Mouse (Mus musculus): ENCODE results near the gene Tcf12.
A peak's percentile ranks its signal among the peaks of the same experiment; 100 is the strongest.

The Tcf12 gene

DNA sequence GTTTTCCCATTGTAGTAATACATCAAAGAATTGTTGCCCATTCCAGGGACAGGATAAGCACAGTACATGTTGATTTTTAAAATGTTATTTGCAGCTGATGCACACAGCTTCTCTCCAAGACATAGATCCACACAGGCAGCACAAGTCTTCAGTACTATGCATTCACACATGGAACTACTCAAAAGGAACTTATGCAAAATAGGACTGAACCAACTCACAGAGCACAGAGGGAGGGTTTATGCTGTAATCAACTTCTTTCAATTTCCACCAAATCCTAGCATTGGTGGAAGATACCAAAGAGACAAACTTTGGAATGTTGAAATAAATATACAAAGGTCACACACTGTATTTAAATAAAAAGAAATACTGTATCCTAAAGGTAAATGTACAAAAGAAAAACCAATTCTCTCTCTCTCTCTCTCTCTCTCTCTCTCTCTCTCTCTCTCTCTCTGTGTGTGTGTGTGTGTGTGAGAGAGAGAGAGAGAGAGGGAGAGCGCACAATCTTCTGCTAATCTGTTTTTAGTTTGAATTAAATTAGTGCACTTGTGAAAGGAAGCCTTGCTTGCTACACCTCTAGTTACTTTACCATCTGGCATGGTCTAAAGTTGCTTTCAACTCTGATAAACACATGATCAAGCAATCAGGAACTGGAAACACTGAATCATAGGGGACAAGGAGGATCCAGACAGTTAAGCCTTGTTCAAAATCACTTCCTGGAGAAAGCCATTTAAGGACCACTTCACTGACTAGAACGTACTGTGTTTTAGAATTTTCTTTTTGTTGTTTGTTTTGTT lies 215.5 kb downstream of the Tcf12 start:
- no peak for DNase-seq

DNA sequence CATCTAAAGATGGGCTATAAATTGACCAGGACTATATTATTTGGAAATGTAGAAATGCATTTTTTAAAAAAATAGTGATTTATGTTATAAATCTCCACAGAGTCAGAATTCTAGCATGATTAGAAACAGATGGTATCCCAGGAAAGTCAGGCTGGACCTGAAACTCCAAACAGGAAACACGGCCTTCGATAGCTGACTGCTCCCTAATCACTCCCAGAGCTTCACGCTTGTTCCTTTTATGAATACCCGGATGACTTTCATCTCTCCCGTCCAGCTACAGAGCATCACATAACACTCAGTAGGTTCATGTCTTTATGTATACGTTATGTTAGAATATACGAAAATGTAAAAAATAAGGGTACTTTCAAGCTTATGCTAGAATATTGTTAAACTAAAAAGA lies 216.4 kb downstream of the Tcf12 start:
- DNase-seq = no peak

GRCm38 (mm10) chr9:71894943-71895286 lies 216.8 kb downstream of the Tcf12 start:
- no peak for DNase-seq

DNA sequence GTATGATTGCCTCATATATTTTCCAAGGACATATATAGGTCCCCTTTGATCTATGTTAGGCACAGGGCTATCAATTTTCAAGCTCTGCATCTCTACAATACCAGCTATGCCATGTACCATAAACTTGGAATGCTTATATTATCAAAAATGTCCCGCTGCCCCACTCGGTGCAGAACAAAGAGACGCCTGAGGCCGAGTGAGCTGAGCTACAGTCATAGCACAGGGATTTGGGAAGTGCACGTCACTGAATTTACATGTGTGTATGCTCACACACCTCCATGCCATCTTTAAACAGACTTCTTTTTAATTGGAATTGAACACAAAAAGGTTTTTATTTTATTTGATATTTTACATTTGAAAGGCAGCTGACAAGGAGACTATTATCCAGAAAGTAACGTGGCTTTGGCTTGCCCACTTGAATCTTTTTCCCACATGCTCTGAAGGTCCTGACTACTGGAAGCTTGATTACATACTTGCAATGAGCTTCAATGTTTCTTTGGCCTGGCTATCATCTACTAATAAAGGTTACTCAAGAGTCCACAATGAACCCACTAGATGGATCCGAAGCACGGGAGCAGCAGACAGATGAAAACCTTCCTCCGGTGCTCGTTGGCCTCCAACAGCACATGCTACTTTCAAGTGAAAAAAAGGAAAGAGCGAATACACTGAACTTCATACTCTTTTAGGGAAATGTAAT lies 217.3 kb downstream of the Tcf12 start:
- DNase-seq = no peak

DNA sequence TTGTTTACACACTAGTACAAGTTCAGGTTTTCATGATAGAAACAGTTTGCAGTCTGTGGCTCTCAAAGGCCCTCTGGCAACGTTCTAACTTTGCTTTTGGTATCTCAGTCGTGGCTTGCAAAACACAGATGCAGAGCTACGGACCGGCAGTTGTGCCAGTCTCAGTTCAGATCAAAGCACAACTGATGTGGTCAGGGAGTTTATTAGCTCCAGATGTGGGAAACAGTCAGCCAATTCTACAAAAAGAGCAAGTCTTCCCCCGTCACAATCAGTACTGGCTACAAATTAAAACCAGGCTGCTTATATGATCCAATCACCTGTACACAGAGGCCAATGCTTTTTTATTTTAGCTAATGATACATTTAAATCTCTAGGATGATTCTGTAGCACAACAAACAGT lies 223.2 kb downstream of the Tcf12 start:
- no peak for DNase-seq

GRCm38 (mm10) chr9:71880629-71881028 lies 231.0 kb downstream of the Tcf12 start:
- DNase-seq = no peak

DNA sequence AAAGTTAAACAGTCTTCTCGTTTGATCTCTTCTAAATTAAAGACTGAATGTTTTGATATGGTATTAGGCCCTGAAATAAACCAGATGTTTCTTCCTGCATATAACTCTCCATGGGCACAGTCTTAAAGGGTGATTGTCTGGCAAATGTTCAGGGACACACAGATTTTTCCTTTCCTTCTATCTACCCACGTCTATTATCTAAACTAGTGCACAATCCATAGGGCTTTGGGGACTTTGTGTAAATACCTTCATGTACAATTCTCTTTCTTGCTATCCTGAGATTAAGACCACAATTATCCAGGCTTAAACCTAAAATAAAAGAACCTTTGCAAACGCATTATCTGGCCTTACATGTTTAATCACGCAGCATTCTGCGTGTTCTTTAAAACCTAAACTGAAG lies 231.7 kb downstream of the Tcf12 start:
- no peak for DNase-seq

DNA sequence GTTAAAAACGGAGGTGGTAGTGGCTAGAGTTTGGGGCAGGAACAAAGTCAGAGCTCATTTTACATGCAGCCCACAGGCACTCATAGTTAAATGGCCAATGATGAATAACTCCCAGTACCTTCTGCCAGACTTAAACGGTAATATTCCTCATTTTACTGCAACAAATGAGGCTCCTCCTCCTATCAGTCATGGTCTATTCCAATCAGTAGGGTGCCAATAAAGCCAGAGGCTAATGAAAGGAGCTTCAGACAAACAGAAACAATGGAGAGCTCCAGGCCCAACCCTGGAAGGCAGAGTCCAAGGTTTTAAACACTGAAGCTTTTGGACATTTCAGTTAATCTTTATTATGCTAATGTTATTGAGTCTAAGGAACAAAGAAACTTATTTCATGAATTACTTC lies 232.3 kb downstream of the Tcf12 start:
- DNase-seq = peak; percentile 29

DNA sequence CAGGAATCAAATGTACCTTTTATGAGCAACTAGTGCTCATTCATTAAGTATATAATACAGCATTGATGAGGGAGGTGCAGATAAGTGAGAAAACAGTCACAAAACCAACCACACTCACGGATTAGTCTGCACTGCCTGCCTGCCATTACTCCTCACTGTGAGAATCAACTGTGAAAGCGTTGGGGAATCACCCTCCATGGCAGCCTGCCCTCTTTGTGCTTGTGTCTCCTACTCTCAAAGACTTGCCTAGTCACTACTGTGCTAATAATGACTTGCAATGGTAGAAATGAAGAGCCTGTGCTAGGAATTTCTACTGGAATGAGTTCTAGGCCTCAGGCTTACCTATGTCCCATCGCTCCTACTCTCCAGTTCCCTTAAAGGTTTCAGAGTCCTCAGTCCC lies 233.8 kb downstream of the Tcf12 start:
- no peak for DNase-seq

DNA sequence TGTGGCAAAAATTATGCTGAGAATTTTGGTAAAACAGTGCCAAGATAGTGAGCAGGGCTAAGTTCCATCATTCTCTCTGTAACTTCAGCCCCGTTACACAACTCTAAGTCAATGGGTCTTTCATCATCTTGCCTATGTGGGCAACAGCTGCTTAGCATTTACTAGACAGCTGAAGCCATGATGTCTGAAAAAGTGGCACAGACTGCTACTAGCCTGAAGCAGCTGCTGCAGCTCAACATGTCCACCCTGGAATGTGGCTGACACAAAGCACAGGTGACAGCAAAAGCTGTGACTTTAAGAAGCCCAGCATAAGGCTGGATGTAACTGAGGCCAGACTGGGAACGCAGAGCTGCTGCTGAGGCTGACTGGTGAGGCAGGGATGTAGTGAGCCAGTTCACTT lies 236.9 kb downstream of the Tcf12 start:
- no peak for DNase-seq

- DNase-seq = no peak
Observed at GRCm38 (mm10) chr9:71874035-71874572, 237.6 kb downstream of the Tcf12 start.

DNA sequence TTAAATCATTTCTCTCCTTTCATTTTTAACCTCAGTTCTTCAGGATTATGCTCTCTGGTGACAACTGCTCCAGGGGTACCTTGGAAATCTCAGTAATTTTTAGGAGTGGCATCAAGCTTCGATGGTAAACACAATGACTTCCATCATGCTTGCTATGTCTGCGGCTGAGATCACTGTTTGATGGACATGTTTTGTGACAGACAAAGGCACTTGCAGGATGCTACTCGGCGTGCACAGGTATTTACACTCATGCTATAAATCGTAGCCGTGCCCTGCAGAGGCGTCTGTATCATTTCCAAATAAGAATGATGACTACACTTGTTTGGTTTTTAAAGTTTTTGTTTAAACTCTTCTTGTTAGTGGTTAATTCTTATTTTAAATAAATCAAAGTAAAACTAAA lies 248.3 kb downstream of the Tcf12 start:
- no peak for DNase-seq

- no peak for DNase-seq
Observed at GRCm38 (mm10) chr9:71861629-71862028, 250.0 kb downstream of the Tcf12 start.

DNA sequence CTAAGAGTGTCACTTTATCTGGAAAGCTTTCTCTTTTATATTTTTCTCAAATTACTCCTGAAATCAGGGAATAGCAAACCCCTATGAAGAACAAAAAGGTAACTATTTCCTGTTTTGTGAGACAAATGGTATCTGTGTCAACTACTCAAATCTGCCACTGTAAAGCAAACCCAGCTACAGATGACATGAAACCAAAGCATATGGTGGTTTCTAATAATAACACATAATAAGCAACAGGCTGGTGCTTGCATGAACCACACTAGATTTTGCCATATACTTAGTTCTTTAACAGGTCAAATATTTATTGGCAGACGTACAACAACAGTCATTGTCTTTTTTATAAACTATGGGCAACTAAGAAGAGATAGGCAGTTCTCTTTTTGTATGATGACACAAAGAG lies 253.7 kb downstream of the Tcf12 start:
- peak; percentile 73 for DNase-seq

DNA sequence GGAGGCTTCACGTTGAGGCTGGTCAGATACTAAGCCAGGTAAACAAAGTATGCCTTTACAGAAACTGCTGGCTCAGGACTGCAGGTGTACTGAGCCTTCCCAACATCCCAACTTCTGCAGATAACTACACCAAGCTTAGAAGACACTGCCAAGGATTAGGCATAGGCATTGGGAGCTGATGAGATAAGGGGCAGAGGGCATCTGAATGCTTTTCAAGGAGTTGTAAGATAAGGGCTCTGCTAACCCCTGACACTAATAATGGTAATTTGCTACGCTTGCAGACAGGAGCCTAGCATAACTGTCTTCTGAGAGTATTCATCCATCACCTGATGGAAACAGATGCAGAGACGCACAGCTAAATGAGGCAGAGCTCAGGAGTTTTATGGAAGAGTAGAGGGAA lies 257.8 kb downstream of the Tcf12 start:
- DNase-seq = no peak

GRCm38 (mm10) chr9:71850283-71850682 lies 261.4 kb downstream of the Tcf12 start:
- no peak for DNase-seq

- no peak for DNase-seq
Observed at GRCm38 (mm10) chr9:71848392-71848791, 263.3 kb downstream of the Tcf12 start.

DNA sequence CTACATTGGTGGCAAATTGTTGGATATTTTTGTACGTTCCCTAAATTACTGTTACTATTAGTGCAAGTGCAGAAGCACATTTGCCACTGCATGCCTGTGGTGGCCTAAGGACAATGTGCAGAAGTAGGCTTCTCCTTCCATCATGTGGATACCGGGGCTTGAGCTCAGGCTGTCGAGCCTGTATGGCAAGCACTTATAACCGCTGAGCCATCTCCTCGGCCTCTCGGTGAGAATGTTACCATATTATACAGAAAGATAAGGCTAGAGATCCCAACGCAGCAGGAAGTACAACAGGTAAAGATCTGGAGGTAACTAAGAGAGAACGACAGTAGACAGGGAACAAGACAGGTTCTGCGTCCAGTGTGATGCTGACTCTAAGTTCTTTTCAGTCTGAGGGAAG lies 263.8 kb downstream of the Tcf12 start:
- no peak for DNase-seq

DNA sequence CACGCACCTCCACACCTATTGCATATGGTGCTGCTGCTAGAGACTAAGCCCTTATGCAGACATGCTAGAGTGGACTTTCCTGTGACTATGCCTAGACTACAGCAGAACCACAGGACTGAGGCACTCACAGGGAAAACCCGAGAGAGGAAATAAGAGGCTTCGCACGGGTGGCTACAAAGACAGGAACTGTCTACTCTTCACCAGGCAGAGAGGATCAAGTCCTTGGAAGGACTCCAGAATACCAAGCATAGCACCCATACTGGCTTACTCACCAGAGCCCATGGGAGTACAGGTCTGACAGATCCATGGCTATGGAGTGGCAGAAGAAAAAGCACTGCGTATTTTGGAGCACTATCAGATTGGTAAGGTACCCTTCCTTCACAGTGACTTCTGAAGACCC lies 269.8 kb downstream of the Tcf12 start:
- no peak for DNase-seq

DNA sequence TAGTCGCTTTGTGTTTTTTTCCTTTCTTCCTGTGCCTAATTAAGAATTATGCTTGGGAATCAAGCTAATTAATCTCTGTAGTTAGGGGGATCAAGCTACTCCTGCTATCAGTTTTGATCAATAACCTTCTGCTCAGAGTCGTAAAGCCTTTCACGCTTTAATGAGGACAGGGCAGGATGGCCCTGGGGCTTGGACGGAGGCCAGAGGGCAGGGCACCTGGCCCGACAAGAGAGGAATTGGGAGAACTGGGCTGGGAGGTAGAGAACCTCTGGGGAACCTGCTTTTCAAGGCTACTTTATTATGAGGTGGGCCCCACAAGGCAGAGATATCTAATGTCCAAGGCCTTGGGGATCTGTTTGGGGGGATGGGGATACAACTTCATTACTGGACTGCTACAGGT lies 274.3 kb downstream of the Tcf12 start:
- DNase-seq = no peak

DNA sequence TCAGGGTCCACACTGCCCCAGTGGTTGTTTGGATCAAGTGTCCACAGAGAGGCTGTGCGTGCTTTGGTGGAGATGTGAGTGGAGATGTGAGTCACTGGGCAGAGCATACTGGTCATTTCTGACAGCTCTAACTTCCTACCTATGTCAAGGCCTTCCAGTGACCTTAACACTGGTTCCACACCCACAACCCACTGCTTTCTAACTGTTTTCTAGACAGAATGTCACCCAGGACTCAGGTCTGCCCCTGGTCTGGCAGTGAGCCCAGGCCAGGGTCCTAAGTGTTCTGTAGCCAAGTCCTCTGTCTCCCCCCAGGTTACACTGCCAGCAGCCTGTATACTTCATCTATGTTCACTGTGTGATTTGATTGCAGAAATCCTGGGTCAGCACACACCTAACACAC lies 275.3 kb downstream of the Tcf12 start:
- DNase-seq = no peak

- DNase-seq = no peak
Observed at GRCm38 (mm10) chr9:71835203-71835815, 276.4 kb downstream of the Tcf12 start.

DNA sequence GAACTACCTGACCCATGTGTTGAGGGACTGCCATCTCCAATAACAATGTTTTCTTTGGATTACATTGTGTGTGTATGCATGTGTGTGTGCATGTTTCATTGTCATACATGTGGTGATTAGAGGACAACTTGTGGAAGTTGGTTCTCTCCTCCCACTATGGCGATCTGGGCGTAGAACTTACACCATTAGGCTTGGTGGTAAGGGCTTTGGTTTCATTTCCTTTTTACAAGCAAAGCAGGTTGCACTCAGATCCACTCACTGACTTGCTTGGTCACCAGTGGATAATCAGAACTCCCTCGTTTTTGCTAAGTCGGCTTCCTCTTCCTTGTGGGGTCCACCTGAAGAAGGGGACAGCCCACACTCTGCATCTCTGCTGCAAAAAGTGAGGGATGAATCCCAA lies 277.0 kb downstream of the Tcf12 start:
- DNase-seq = no peak

Data from cerebellum, adult 9-10 months (tissue).